Mouse (Mus musculus): ENCODE measurements around the gene Rasa3. TPM values are rescaled to one million over a fixed set of nuclear protein-coding genes. Genes with fewer than 3 reads are reported as not detected.

Gene Rasa3
- polyA plus RNA-seq, 1 experiment from 2014 or later: 23.5 TPM

- H3K4me3 ChIP-seq (replicated peaks): no peak overlapping the region
- H3K27ac ChIP-seq: 0 out of 2 replicates have a peak overlapping the region, but pooled peaks have one; percentile 22
- H3K4me2 ChIP-seq: no peak overlapping the region
- no peaks in the 10 kb centered on the region for H3K9me3 ChIP-seq (replicated peaks)
- no peaks in the 10 kb centered on the region for H3K4me1 ChIP-seq
- WGBS: 85% methylated on average over 6 of the region's 6 CpGs
- no peaks in the 10 kb centered on the region for H3K27me3 ChIP-seq
- H3K36me3 ChIP-seq: peaks cover 36% of the 10 kb centered on the region
- ATAC-seq (replicated peaks; ENCODE audit: low FRiP score): peak; percentile 65; the same call in 1 of the 2 replicates
- no peak overlapping the region for H3K9ac ChIP-seq
Measured at GRCm38 (mm10) chr8:13577869-13578268, 99.5 kb downstream of the Rasa3 start.

- no peaks in the 10 kb centered on the region for H3K27me3 ChIP-seq
- H3K4me2 ChIP-seq: no peak overlapping the region
- 90% methylated on average over 11 of the region's 11 CpGs for WGBS
- ATAC-seq (replicated peaks; ENCODE audit: low FRiP score): no peak
- H3K36me3 ChIP-seq: 0 out of 2 replicates have a peak, but pooled peaks cover 13% of the 10 kb centered on the region
- H3K4me1 ChIP-seq: no peaks in the 10 kb centered on the region
- no peak overlapping the region for H3K4me3 ChIP-seq (replicated peaks)
- no peak overlapping the region for H3K27ac ChIP-seq
- H3K9me3 ChIP-seq (replicated peaks): no peaks in the 10 kb centered on the region
- H3K9ac ChIP-seq: no peak overlapping the region
Measured at GRCm38 (mm10) chr8:13571999-13572398, 105.4 kb downstream of the Rasa3 start.

GRCm38 (mm10) chr8:13562118-13562517, 115.3 kb downstream of the Rasa3 start, which contains the start of gene 1700029H14Rik:
TSS of gene 1700029H14Rik (minus strand) at chr8:13562461.
- Histone ChIP-seq H3K4me2 (no peak within 1 kb of the TSS), H3K27me3 (no peaks in the 10 kb centered on the region), H3K27ac (no peak within 1 kb of the TSS), H3K9ac (no peak within 1 kb of the TSS), H3K36me3 (no peaks in the 10 kb centered on the region), H3K4me1 (peaks cover 5% of the 10 kb centered on the region; the same call in 1 of the 2 replicates), H3K9me3 (replicated peaks) (no peaks in the 10 kb centered on the region), H3K4me3 (replicated peaks) (no peak within 1 kb of the TSS)
- no peak; the same call in 1 of the 2 replicates for ATAC-seq (replicated peaks; ENCODE audit: low FRiP score)
- 23% methylated on average over 13 of the region's 13 CpGs for WGBS

- WGBS: 67% methylated on average over 2 of the region's 2 CpGs
- H3K27ac ChIP-seq: no peak overlapping the region
Measured at GRCm38 (mm10) chr8:13557526-13557925, 119.9 kb downstream of the Rasa3 start.

GRCm38 (mm10) chr8:13551574-13551830, 125.9 kb downstream of the Rasa3 start:
- Histone ChIP-seq H3K4me2 (no peak overlapping the region), H3K36me3 (no peaks in the 10 kb centered on the region), H3K4me3 (replicated peaks) (no peak overlapping the region), H3K9ac (no peak overlapping the region), H3K27me3 (no peaks in the 10 kb centered on the region), H3K4me1 (peaks cover 9% of the 10 kb centered on the region; the same call in 1 of the 2 replicates), H3K27ac (no peak overlapping the region), H3K9me3 (replicated peaks) (no peaks in the 10 kb centered on the region)
- WGBS: 80% methylated on average over 6 of the region's 6 CpGs
- no peak for ATAC-seq (replicated peaks; ENCODE audit: low FRiP score)

More at GRCm38 (mm10) chr8:13557526-13557925, 119.9 kb downstream of the Rasa3 start:
- no peak for ATAC-seq (replicated peaks; ENCODE audit: low FRiP score)
- no peak overlapping the region for H3K9ac ChIP-seq
- no peak overlapping the region for H3K4me3 ChIP-seq (replicated peaks)
- H3K4me1 ChIP-seq: peaks cover 5% of the 10 kb centered on the region; the same call in 1 of the 2 replicates
- H3K9me3 ChIP-seq (replicated peaks): no peaks in the 10 kb centered on the region
- no peak overlapping the region for H3K4me2 ChIP-seq
- H3K27me3 ChIP-seq: no peaks in the 10 kb centered on the region
- H3K36me3 ChIP-seq: no peaks in the 10 kb centered on the region

- H3K9me3 ChIP-seq (replicated peaks): no peaks in the 10 kb centered on the region
- H3K4me3 ChIP-seq (replicated peaks): no peak overlapping the region
- no peak overlapping the region for H3K9ac ChIP-seq
- no peak overlapping the region for H3K27ac ChIP-seq
- ATAC-seq (replicated peaks; ENCODE audit: low FRiP score): peak; percentile 87
- peaks cover 9% of the 10 kb centered on the region; the same call in 1 of the 2 replicates for H3K4me1 ChIP-seq
- H3K27me3 ChIP-seq: no peaks in the 10 kb centered on the region
- H3K4me2 ChIP-seq: no peak overlapping the region
- WGBS: 47% methylated on average over 9 of the region's 9 CpGs
- H3K36me3 ChIP-seq: no peaks in the 10 kb centered on the region
Measured at GRCm38 (mm10) chr8:13550718-13551573, 126.5 kb downstream of the Rasa3 start.

- Histone ChIP-seq H3K36me3 (no peaks in the 10 kb centered on the region), H3K9ac (no peak overlapping the region), H3K4me1 (peaks cover 9% of the 10 kb centered on the region; the same call in 1 of the 2 replicates), H3K9me3 (replicated peaks) (no peaks in the 10 kb centered on the region), H3K27me3 (no peaks in the 10 kb centered on the region), H3K4me3 (replicated peaks) (no peak overlapping the region), H3K27ac (no peak overlapping the region), H3K4me2 (no peak overlapping the region)
- 42% methylated on average over 9 of the region's 9 CpGs for WGBS
- ATAC-seq (replicated peaks; ENCODE audit: low FRiP score): no peak
Measured at GRCm38 (mm10) chr8:13548831-13549230, 128.6 kb downstream of the Rasa3 start.

- Histone ChIP-seq H3K4me3 (replicated peaks) (no peak overlapping the region), H3K4me2 (no peak overlapping the region), H3K9ac (no peak overlapping the region), H3K27ac (no peak overlapping the region), H3K4me1 (peaks cover 9% of the 10 kb centered on the region; the same call in 1 of the 2 replicates), H3K9me3 (replicated peaks) (no peaks in the 10 kb centered on the region), H3K36me3 (no peaks in the 10 kb centered on the region), H3K27me3 (no peaks in the 10 kb centered on the region)
- 0 out of 2 replicates have a peak, but pooled peaks have one; percentile 38 for ATAC-seq (replicated peaks; ENCODE audit: low FRiP score)
- WGBS: 36% methylated on average over 4 of the region's 4 CpGs
Measured at GRCm38 (mm10) chr8:13548235-13548634, 129.2 kb downstream of the Rasa3 start.

- Histone ChIP-seq H3K9me3 (replicated peaks) (no peaks in the 10 kb centered on the region), H3K27ac (no peak overlapping the region), H3K4me2 (no peak overlapping the region), H3K27me3 (no peaks in the 10 kb centered on the region), H3K4me1 (peaks cover 8% of the 10 kb centered on the region; the same call in 1 of the 2 replicates), H3K9ac (no peak overlapping the region), H3K4me3 (replicated peaks) (no peak overlapping the region), H3K36me3 (no peaks in the 10 kb centered on the region)
- no peak for ATAC-seq (replicated peaks; ENCODE audit: low FRiP score)
- 87% methylated on average over 4 of the region's 4 CpGs for WGBS
Measured at GRCm38 (mm10) chr8:13546421-13546820, 131.0 kb downstream of the Rasa3 start.

GRCm38 (mm10) chr8:13541526-13541925, 135.9 kb downstream of the Rasa3 start:
- no peaks in the 10 kb centered on the region for H3K27me3 ChIP-seq
- ATAC-seq (replicated peaks; ENCODE audit: low FRiP score): no peak
- H3K4me2 ChIP-seq: no peak overlapping the region
- 78% methylated on average over 5 of the region's 5 CpGs for WGBS
- H3K4me1 ChIP-seq: no peaks in the 10 kb centered on the region
- H3K36me3 ChIP-seq: no peaks in the 10 kb centered on the region
- no peak overlapping the region for H3K9ac ChIP-seq
- H3K4me3 ChIP-seq (replicated peaks): no peak overlapping the region
- no peak overlapping the region for H3K27ac ChIP-seq
- H3K9me3 ChIP-seq (replicated peaks): no peaks in the 10 kb centered on the region

- Histone ChIP-seq H3K36me3 (no peaks in the 10 kb centered on the region), H3K9ac (no peak overlapping the region), H3K4me2 (no peak overlapping the region), H3K27ac (no peak overlapping the region), H3K4me1 (no peaks in the 10 kb centered on the region), H3K9me3 (replicated peaks) (no peaks in the 10 kb centered on the region), H3K27me3 (no peaks in the 10 kb centered on the region), H3K4me3 (replicated peaks) (no peak overlapping the region)
- WGBS: 84% methylated on average over 5 of the region's 5 CpGs
- no peak for ATAC-seq (replicated peaks; ENCODE audit: low FRiP score)
Measured at GRCm38 (mm10) chr8:13540122-13540521, 137.3 kb downstream of the Rasa3 start.

- ATAC-seq (replicated peaks; ENCODE audit: low FRiP score): no peak
- Histone ChIP-seq H3K4me3 (replicated peaks) (no peak overlapping the region), H3K4me2 (no peak overlapping the region), H3K27ac (no peak overlapping the region), H3K9me3 (replicated peaks) (no peaks in the 10 kb centered on the region), H3K4me1 (no peaks in the 10 kb centered on the region), H3K9ac (no peak overlapping the region), H3K27me3 (no peaks in the 10 kb centered on the region), H3K36me3 (no peaks in the 10 kb centered on the region)
- 65% methylated on average over 6 of the region's 6 CpGs for WGBS
Measured at GRCm38 (mm10) chr8:13538821-13539220, 138.6 kb downstream of the Rasa3 start.
